Mouse (Mus musculus): ENCODE results near the gene Slc27a1.
"Not testable (repeated sequence)": the region's sequence is repeated elsewhere in the genome, so short reads cannot be mapped to it uniquely, and the experiment has no call there.

Gene Slc27a1

DNA sequence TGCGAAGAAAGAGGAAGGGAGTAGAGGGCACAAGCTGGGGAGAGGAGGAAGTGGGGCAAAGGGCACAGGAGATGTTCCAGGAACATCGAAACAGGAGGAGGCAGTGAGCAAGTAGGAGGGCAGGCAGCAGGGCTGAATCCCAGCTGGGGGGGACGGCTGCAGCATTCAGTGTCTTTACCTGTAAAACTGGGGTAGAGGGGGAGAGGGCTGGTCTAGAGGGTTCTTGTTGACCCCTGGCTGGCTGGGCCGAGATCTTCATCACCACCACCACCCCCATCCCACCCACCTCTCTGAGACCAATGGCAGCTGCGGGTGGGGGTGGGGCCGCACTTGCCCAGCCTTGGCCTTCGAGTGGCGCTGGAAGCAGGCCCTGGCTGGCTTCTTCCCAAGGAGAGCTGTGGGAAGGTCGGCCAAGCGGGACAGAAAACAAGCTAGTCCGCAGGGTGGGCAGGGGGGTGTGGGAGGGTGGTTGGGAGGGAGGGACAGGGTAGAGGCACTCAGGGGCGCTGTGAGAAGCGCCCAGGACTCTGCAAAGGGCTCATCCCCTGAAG lies at the start of gene Slc27a1:
Gene Slc27a1, plus strand, starts transcription at position 496 of the 551 bp plus-strand sequence.
- DNase-seq (ENCODE audit: low spot score in 2 of 2) = no peak

DNA sequence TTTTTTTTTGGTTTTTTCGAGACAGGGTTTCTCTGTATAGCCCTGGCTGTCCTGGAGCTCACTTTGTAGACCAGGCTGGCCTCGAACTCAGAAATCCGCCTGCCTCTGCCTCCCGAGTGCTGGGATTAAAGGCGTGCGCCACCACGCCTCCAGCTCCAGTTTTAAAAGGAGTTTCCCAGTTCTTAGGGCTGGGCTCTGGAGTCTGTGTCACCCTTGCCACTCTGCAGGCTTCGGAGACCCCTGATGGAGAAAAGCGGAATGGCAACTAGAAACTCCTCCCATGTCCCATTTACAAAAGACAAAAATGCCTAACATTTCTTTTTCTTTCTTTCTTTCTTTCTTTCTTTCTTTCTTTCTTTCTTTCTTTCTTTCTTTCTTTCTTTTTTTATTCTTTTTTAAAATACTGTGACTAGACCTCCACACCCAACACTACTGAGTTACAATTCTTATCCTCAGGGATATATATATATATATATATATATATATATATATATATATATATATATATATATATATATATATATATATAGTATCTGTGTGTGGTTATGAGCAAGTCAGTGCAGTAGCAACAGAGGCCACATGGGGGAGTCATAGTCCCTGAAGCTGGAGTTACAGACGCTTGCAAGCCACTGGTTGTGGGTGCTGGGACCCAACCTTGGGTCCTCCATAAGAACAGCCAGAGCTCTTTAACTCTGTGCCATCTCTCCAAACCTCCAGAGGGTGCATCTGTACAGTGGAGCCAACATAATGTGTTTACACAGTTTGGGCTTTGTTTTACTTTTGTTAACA lies 49.5 kb upstream of the Slc27a1 start:
- DNase-seq (ENCODE audit: low spot score in 2 of 2) = not testable (repeated sequence)

DNA sequence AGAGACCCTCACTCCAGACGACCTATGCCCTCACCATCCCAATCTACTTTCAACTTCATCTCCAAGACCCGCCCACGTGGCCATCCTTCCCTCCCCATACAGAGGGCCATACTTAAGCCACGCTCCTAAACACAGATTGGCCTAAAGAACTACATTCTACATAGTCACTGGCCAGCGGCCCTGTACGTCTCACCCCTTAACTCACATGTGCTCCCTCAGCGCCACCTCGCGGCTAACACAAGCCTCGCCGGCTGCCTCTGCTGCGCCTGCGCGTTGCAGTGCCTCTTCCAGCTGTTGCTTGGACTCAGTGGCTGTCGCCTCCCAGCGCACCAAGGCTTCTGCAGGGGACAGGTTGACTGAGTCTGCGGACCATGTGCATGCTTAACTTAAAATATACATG lies 47.0 kb upstream of the Slc27a1 start:
- peak; percentile 89 to 91 for DNase-seq (ENCODE audit: low spot score in 2 of 2)

DNA sequence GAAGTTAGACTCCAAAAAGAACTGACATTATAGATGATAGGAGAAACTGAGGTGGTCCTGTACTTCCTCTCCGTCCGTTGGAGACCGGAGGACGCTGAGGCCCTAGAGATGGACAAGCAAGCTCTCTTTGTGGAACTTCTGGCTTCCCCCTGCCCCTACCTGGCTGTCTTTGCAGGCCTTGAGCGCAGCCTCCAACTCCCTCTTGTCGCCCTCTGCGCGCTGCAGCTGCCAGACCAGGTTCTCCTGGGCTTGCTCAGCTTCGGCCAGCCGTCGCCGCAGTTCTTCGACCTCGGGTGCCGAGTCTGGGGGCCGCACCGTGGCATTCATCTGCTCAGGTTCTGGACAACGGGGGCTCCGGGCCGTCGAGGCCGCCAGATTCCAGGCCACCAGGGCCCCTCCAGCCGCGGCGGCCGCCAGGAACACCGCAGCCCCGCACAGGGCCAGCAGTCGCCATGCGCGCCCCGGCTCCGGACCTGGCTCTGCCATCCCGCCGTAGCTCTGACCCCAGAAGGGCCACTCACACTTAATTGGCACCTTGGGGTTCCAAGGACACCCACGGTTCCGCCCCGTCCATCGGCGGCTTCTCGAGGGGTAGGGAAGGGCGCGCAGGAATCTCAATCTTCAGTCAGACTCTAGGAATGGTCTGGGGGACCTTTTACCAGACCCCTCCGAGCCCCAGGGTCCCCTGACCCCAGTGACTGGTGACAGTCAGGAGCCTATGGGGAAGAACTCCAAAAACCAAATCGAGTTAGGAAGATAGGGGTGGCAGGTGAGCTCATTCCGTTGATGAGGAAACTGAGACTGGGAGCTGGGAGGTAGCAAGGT lies 43.2 kb upstream of the Slc27a1 start, which contains the start of gene Ccdc194:
Gene Ccdc194, minus strand, starts transcription at position 486 of the 825 bp plus-strand sequence.
- no peak for DNase-seq (ENCODE audit: low spot score in 2 of 2)

DNA sequence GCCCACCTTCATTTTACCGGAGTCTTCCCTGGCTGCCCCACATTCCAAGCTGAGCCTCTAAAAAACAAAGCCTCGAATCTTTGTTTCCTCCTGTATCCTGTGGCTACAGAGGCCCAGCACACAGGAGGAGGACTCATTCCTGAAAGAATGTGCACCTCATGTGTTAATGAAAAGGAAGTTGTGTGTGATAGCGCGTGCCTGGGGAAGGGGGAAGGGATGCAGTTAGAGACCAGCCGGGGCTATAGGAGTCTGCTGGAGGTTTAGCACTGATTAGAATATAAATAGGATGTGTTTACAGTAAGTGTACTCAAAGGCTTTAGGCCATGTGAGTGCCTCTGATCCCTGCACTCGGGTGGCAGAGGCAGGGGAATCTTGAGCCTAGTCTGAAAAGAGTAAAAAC lies 42.4 kb upstream of the Slc27a1 start:
- DNase-seq (ENCODE audit: low spot score in 2 of 2) = no peak

DNA sequence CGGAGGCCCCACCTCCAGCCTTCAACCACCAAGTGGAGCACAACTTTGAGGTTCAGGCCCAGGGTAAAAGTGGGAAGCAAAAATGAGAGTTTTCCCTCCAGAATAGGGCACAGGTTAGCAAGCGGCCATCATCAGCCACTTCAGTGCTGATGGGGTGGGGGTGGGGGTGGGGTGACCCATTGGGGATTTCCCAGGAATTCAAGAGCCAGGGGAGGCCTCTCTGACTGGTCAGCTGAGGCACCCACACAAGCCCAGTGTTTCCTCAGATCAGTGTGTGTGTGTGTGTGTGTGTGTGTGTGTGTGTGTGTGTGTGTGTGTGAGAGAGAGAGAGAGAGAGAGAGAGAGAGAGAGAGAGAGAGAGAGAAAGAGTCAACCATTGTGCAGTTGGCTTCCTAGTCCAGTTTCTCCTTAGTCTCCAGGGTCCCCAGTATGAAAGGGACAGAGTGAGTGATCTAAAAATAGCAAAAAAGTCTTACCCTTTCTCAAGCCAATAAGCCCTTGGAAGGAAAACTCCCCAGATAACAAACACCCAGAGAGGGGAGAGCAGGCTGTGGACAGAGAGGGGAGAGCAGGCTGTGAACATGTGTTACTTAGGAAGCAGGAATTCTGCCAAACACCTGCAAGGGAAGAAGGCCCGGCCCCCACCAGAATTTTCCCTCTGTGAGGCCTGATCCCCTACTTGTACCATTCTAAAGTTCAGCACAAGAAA lies 41.4 kb upstream of the Slc27a1 start:
- no peak for DNase-seq (ENCODE audit: low spot score in 2 of 2)

DNA sequence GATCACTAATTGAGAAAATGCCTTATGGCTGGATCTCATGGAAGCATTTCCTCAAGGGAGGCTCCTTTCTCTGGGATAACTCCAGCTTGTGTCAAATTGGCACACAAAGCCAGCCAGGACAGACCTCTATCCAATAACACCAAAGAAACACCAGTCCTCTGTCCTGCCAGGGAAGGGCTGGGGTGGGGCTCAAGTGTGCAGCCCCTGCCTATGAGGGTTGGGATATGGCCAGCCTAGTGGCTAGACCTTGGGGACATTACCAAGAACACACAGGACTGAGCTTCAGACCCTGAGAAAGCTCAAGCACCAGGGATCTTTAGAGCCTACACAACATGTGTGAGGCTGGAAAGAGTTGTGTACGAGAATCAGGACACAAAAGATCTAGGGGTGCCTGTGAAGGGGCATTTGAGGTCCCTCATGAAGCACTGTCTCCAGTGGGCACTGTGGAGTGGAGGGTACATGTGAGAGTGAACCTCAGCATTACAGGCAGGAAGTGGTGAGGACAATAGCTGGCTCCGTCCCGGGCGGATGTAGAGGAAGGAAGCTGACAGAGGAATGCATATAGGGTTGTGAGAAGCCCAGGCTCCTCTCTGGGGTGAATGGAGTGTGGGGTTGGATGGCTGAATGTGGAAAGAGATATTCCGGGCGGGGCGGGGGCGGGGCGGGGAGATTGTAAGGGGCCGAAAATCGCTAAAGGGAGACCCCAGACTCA lies 40.2 kb upstream of the Slc27a1 start:
- DNase-seq (ENCODE audit: low spot score in 2 of 2) = no peak

DNA sequence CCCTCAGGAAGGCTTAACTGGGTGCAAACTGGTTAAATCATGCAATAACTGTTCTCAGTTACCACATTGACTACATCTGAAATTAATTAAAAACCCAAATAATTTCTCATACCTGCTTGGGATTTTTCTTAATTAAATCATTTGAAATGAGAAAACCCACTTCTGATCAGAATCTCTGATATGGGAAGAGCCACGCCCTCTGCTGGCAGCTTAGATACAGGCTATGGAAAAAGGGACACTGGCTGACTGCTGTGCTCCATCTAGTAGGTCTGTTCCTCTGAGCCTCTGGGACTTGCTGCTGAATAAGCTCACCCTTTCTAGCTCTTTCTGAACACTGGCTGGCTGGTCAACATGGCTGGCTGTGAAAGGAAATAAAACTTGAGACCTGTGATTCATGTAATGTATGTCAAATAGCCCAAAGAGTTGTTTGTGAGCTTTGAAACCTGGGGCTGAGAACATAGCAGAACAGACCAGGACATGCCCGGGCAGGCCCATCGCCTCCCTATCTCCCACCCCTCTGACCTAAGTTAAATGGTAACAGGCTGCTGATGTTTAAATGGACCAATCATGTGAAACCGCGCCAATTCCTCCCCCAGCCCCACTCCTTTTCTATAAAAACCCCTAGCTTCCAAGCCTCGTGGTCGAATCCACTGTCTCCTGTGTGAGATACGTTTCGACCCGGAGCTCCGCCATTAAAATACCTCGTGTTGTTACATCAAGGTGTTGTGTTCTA lies 37.8 kb upstream of the Slc27a1 start:
- not testable (repeated sequence) for DNase-seq (ENCODE audit: low spot score in 2 of 2)

DNA sequence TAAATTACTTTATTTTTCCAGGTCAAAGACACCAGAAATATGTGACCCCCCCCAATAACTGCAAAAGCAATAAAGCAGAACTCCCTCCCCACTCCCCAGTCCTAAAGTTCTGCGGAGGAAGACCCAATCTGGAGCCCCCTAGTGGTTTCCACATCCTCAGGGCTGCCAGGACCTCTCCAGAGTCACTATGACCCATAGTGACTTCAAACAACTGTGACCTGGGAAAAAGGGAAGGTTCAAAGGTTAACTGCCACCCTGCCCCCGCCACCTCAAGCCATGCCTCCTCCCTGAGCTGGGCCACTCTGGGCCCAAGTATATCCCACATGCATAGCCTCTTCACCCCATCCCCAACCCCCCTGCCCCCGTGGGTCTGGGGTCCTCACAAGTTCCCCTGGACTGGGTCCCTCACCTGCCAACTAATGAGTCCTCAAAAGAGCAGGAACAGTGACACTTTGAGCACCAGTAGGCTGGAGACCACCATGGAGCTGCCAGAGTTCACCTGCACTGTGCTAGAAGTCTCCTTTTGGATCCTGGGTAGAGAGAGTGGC lies 34.3 kb upstream of the Slc27a1 start:
- DNase-seq (ENCODE audit: low spot score in 2 of 2) = no peak

DNA sequence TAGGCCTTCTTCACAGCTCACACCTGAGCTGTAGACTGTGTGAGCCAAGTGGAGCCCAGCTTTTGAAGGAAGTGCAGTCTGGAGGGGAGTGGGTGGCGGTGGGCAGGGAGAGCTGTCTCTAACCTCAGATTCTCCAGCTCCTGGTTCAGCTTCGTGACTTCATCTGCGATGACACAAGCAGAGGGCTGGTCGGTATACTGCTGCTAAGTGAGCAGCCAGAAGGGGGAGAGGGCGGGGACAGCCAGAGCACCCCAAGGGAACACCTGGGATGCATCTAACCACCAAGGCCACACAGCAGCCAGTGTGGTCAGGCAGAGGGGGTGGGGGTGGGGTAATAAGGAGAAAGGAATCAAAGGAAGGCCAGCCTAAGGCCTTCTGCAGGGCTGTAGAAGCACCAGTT lies 33.0 kb upstream of the Slc27a1 start:
- DNase-seq (ENCODE audit: low spot score in 2 of 2) = no peak

DNA sequence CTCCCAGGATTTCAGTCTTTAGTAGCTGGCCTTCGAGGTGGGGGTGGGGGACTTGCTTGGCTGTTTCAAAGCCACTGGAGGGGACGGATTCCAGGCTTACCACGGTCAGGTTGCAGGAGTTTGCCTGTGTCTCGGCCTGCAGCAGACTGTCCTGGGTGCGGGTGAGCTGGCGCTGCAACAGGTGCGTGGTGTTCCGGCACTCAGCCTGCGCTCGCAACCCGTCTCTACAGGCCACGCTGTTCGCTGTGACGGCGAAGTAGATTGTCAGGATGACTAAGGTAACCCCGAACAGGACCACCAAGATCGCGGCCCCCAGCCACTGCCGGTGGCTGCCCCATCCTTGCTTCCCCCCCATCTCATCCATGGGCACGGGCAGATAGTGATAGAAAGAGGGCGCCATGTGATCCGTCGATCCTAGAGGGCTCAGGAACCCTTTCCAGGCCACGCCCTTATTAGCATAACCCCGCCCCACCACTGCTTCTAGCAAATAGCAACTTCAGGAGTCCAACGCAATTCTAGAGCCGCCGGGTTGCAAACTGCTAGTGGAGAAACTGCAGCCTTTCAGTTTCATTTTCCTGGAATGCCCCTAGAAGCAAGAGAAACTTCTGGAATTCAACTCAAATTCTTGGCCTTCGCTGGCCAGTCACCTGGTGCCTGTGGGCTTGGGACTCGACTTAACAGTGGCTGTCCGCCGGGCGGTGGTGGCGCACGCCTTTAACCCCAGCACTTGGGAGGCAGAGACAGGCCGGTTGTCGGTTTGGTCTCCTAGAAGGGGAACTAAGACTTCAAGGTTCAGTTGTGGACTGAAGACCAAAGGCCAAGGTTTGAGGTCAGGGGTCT lies 31.4 kb upstream of the Slc27a1 start, which contains the start of gene Bst2:
Gene Bst2, minus strand, starts transcription at position 429 of the 840 bp plus-strand sequence.
- peak; percentile 88 to 93 for DNase-seq (ENCODE audit: low spot score in 2 of 2)

DNA sequence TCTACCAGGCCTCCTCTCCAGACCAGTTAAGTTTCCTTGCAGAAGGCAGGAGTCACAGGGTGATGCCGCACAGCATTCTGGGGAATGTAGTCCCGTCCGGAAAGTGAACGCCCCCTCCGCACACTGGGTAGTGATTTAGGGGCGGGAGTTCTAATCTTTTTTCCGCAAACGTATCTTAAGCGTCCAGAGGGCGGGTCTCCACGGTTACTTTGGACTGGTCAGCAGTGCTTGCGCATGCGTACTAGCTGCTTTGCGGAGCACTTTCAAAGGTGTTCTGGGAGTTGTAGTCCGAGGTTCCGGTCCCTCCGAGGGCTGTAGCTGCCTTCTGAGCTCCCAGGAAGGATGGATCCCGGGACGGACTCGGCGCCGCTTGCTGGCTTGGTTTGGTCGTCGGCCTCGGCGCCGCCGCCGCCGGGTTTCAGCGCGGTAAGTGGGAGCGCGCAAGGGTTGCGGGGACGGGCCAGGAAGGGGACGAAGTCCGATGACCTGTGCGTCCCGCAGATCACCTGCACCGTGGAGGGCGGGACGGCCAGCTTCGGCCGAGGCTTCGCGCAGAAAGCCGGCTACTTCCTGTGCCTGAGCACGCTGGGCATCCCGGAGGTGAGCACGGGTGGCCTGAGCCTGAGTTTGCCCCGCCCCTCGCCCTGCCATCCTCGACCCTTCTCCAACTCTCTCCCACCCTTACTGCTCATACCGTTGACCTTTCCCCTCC lies 25.9 kb upstream of the Slc27a1 start, which contains the start of gene Mvb12a:
Gene Mvb12a, plus strand, starts transcription at position 291 of the 712 bp plus-strand sequence.
- peak; percentile 98 for DNase-seq (ENCODE audit: low spot score in 2 of 2)

DNA sequence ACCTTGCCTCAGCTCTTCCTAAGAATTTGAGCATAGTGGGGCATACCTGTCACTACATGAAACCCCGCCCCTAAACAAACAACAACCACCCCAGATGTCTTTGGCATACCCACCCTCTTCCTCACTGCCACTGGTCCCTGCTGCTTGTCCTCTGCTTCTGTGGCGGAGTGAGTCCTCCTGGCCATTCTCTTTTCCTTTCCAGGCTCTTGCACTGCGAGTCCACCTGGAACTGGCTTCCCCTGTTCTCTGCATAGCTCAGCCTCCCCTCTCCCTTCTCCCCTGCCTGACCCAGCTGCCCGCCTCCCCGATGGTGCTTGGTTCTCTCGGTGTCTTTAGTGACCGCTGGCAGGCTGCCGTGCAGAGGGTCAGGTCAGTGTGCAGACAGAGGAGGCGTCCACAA lies 24.9 kb upstream of the Slc27a1 start:
- DNase-seq (ENCODE audit: low spot score in 2 of 2) = no peak

DNA sequence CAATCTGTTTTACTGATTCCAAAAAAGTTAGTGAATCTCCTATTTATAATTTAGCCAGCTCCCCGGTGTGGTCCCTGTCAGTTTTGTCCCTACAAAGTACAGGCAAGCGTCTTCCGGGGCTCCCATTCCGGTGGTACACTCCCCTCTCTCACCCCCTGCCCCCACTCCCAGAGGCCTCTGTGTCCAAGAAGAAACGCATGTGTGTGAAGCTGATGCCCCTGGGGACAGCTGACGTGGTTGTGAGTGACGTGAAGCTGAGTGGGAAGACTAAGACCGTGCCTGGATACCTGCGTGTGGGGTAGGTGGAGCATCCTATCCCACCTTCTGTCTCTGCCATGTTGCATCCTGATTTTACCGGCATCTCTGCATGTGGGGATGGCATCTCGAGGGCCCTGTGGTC lies 23.6 kb upstream of the Slc27a1 start:
- DNase-seq (ENCODE audit: low spot score in 2 of 2) = no peak

DNA sequence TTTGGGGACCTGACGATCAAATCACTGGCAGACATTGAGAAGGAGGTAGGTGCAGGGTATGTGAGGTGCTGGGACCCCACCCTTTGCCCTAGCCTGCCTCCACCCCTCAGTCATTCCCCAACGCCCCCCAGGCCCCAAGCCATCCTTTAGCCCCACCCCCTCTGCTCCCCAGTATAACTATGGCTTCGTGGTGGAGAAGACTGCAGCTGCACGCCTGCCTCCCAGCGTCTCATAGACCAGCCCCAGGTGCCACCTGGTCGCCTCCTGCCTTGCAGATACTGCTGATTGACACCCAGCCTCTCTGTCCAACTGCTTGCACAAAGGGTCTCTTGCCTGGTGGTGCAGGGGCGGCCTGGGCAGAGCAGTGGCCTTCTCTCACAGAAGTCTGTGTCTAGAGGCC lies 21.1 kb upstream of the Slc27a1 start:
- DNase-seq (ENCODE audit: low spot score in 2 of 2) = no peak

DNA sequence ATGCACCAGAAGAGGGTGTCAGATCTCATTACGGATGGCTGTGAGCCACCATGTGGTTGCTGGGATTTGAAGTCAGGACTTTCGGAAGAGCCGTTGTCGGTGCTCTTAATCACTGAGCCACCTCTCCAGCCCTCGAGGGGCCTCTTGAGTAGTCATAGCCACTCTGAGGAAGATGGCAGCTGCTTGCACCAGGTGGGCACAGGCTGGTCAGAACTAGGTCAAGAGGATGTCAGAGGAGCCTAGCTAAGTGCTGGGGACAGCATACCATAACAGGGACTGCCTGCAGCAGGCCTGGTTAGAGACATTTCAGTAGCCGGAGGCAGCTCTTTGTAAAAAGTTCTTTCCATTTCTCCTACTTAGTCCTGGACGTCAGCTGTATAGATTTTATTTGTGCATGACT lies 17.9 kb upstream of the Slc27a1 start:
- no peak for DNase-seq (ENCODE audit: low spot score in 2 of 2)

DNA sequence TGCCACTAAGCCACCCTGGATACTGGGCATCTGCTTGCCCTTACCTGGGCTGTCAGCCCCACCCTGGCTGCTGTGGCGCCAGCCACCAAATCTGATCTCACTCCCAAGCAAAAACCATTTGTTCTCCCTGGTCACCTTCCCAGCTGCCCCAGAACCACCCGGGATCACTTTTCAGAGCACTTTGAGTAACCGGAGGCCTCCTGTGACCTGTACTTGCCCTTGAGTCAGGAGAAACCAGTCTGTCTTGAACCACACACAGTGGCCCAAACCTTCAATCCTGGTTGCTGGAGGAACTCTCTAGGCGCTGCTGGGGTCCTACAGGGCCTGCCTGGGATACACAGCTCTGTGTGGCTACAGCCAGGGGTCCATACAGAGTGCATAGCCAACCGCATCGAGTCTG lies 15.9 kb upstream of the Slc27a1 start:
- DNase-seq (ENCODE audit: low spot score in 2 of 2) = no peak

DNA sequence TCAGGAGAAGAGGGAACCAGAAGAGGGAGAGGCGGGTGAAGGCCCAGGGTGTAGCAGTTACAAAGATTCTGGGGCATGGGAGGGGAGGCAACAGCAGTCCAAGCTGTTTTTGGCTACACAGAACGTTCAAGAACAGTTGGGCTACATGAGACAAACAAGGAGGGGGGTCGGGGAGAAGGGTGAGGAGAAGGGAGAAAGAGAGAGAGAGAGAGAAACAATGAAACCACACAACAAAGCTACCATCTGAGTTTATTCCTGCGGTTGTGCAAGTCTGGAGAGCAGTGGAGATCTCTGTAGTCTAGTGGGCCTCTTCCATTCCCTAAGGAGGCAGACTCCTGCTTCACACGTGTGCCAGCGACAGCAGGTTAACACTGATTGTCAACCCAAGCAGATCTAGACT lies 14.7 kb upstream of the Slc27a1 start:
- DNase-seq (ENCODE audit: low spot score in 2 of 2) = no peak

DNA sequence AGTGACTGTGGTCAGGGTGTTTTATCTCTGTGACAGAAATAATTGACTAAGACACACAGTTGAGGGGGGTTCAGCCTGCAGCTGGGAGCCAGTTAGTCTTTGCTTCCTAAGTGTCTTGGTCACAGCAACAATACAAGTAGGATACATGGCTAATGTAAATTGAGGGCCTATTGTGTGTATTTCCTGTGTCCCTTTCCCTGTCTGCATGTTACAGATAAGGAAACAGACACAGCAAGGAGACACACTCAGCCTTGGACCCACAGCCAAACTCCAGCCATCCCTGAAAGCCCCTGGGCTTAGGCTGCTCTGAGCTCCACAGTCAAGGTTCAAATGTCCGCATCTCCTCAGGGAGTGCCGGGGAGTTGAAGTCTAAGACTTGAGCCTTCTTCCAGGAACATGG lies 14.0 kb upstream of the Slc27a1 start:
- DNase-seq (ENCODE audit: low spot score in 2 of 2) = no peak
